1 mouse cellular context compared by ENCODE assay signal in the genomic region with DNA sequence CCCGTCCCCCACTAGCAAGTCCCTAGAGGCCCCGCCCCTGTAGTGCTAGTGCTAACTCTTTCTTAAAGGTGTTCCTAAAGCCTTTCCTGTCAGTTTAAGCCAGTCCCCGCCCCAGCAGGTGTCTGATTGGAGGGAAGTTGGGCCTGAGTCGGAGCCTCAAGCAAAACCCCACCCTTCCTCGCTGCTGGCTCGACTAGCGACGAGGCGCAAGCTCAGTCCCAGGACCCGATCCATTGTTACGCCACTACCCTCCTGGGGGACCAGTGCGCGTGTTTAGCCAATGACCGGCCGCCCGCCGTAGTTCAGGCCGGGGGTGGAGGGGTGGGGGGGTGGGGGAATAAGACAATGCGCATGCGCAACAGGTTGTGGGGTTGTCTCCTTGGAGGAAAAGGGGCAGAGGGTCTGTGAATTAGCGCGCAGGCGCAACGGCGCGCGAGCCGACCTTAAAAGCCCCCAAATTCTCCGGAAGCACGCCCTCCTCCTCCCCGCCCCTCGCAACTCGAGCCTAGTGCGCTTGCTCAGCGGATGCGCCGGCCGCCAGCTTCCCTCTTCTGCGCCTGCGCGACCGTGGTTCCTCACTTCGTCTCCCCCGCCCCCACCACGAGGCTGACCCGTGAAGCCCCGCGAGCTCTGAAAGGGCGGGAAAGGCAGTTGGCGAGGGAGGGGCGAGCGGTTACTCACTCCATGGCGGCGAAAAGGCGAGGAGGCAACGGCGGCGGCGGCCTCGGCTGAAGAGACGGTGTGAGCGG.
A peak's percentile ranks its signal among the peaks of the same experiment; 100 is the strongest.
TF ChIP-seq lines count a peak whose summit lies in the region.

Gene Nup62, plus strand, starts transcription at position 368 of the 749 bp plus-strand sequence.
Gene Il4i1, plus strand, starts transcription at position 667 of the 749 bp plus-strand sequence.

TF ChIP-seq in CH12.LX, 34 proteins besides CTCF, POLR2A, EP300 and RAD21 (continued from another document):
- peak; percentile 69 for TF ChIP-seq MAX (IDR thresholded peaks at IDR 0.05; ENCODE audit: low read length)
- peak; percentile 75 for TF ChIP-seq ELF1 (IDR thresholded peaks at IDR 0.05; ENCODE audit: low read depth, low read length)
- no peak for TF ChIP-seq PAX5 (IDR thresholded peaks at IDR 0.05; ENCODE audit: low read length)
- no peak for TF ChIP-seq MXI1 (IDR thresholded peaks at IDR 0.05; ENCODE audit: low read depth, low read length)
- TF ChIP-seq NRF1 (IDR thresholded peaks at IDR 0.05; ENCODE audit: low read depth, low read length) = peak; percentile 85
- TF ChIP-seq RCOR1 (conservative IDR thresholded peaks at IDR 0.05; ENCODE audit: low read depth, low read length) = no peak
- TF ChIP-seq SMC3 (IDR thresholded peaks at IDR 0.05; ENCODE audit: low read depth, low read length) = no peak
- TF ChIP-seq POLR2AphosphoS2 (IDR thresholded peaks at IDR 0.05; ENCODE audit: low read depth, low read length) = no peak
- TF ChIP-seq JUND (conservative IDR thresholded peaks at IDR 0.05; ENCODE audit: low read depth, low read length) = no peak
- TF ChIP-seq MEF2A (IDR thresholded peaks at IDR 0.05; ENCODE audit: borderline replicate concordance, low read depth, low read length) = no peak
- TF ChIP-seq MYC (IDR thresholded peaks at IDR 0.05; ENCODE audit: low read depth, low read length) = peak; percentile 59; the same call in 1 of the 2 replicates
- 0 out of 2 replicates have a peak, but pooled peaks have one; percentile 49 for TF ChIP-seq KAT2A (IDR thresholded peaks at IDR 0.05; ENCODE audit: insufficient replicate concordance, low read length)
- TF ChIP-seq E2F4 (IDR thresholded peaks at IDR 0.05; ENCODE audit: insufficient replicate concordance, low read depth, low read length) = peak; percentile 83; the same call in 1 of the 2 replicates
- no peak for TF ChIP-seq JUN (IDR thresholded peaks at IDR 0.05; ENCODE audit: insufficient read depth, low read depth, low read length)
